Mouse (Mus musculus): ENCODE data around the gene Olfr877. TPM values are rescaled to one million over a fixed set of nuclear protein-coding genes. Genes with fewer than 3 reads are reported as not detected.

Gene Olfr877
- polyA plus RNA-seq (2012; rRNA removed), result not detected in 2 replicates

DNA sequence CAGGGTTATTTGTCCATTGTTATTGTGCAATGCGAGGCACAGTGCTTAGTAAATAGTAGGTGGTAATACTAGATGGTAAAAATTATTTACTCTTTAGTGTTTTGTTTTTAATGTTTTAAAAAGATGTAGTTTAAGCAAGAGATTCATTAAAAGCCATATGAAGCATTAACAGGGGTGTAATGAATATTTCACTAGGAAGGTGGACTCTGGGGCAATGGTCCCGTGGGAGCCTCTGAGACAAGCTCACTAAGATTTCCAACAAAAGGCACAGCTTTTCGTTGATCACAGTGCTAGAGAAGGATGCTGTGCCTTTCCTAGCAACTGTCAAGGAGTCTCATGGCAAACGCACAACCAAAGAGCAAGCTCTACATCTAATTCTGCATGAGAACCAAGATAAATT lies at the start of gene Olfr877:
Gene Olfr877 (plus strand): TSS at position 301 of the 400 bp plus-strand sequence.

DNA sequence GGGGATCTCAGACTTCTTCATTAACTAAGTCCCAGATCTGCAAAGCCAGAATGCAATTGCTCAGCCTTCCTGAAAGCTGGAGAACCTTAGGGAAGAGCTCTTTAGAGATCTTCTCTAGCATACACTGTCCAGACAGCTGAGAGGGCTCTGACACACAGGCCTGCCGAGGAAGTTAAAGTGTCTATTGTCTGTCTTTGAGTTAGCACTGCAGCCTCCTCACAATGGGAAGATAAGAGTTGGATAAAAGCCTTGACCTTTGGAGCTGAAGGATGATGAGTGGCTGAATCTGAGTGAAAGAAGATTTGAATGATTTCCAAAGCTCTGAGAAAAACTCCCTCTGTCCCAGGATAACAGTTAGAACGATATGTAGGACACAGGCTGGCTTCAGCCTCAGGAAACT lies 42.6 kb downstream of the Olfr877 start, which contains the start of gene Olfr145:
Gene Olfr145 (plus strand): TSS at position 64 of the 400 bp plus-strand sequence.

Other genes with a start within 250 kb of the Olfr877 start
- 9.5 and 32.0 TPM in 2 replicates for gene Spa17, start 240.5 kb upstream of the Olfr877 start, polyA plus RNA-seq (2012; rRNA removed)
- gene Tbrg1, start 197.0 kb upstream of the Olfr877 start, polyA plus RNA-seq (2012; rRNA removed), result 61.0 and 73.8 TPM in 2 replicates
- gene Panx3, start 185.0 kb upstream of the Olfr877 start, polyA plus RNA-seq (2012; rRNA removed), result 0.11 and 0.31 TPM in 2 replicates
- not detected in 2 replicates for gene Olfr160, start 138.0 kb upstream of the Olfr877 start, polyA plus RNA-seq (2012; rRNA removed)
- gene Olfr874, start 109.2 kb upstream of the Olfr877 start, polyA plus RNA-seq (2012; rRNA removed), result not detected in 2 replicates
- not detected in 2 replicates for gene Olfr875, start 82.4 kb upstream of the Olfr877 start, polyA plus RNA-seq (2012; rRNA removed)
- not detected in 2 replicates for gene Olfr876, start 51.2 kb upstream of the Olfr877 start, polyA plus RNA-seq (2012; rRNA removed)
- gene Olfr145, start 42.5 kb downstream of the Olfr877 start, polyA plus RNA-seq (2012; rRNA removed), result not detected in 2 replicates
- gene Olfr878, start 63.6 kb downstream of the Olfr877 start, polyA plus RNA-seq (2012; rRNA removed), result not detected in 2 replicates
- gene Olfr881, start 137.6 kb downstream of the Olfr877 start, polyA plus RNA-seq (2012; rRNA removed), result not detected in 2 replicates
- gene Olfr883, start 171.5 kb downstream of the Olfr877 start, polyA plus RNA-seq (2012; rRNA removed), result not detected in 2 replicates
- gene Olfr884, start 192.3 kb downstream of the Olfr877 start, polyA plus RNA-seq (2012; rRNA removed), result not detected in 2 replicates
- not detected in 2 replicates for gene Olfr885, start 207.1 kb downstream of the Olfr877 start, polyA plus RNA-seq (2012; rRNA removed)
- gene Olfr887, start 229.8 kb downstream of the Olfr877 start, polyA plus RNA-seq (2012; rRNA removed), result not detected in 2 replicates

All from central nervous system, embryonic 11.5 days (tissue).